Mouse (Mus musculus) megakaryocyte, embryonic 14.5 days (primary cell): ENCODE measurements around the gene St8sia4.

ENCODE experiments used
- FLI1 ChIP-seq: IDR thresholded peaks from 2 replicates; pipeline ENCODE4 v1.6.1; 2012; ENCODE audit warnings: low read length, inconsistent platforms, mixed read lengths
- GATA1 ChIP-seq: IDR thresholded peaks from 3 replicates; pipeline ENCODE4 v1.6.1; 2012; ENCODE audit warnings: mixed read lengths, low read length, inconsistent platforms, borderline replicate concordance

DNA sequence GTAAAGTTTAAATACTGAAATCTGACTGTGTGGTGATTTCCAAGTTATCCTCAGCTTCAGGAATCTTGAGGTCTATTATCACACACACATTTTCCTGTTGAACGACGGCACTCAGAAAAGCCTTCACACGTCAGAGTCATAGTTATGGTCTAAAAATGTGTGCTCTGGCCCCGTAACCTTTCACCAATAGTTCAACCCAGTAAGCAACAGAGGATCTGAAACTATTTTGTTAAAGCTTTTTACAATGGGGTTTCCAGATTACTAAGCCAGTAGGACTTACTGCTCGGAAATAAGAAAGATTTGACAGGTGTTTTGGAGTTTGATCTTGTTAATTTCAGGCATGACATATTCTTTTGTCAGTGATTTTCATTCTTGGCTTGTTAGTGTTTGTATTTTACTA, 43.0 kb downstream of the St8sia4 start:
- TF ChIP-seq GATA1 (no peak), FLI1 (no peak)
